In the genomic region with DNA sequence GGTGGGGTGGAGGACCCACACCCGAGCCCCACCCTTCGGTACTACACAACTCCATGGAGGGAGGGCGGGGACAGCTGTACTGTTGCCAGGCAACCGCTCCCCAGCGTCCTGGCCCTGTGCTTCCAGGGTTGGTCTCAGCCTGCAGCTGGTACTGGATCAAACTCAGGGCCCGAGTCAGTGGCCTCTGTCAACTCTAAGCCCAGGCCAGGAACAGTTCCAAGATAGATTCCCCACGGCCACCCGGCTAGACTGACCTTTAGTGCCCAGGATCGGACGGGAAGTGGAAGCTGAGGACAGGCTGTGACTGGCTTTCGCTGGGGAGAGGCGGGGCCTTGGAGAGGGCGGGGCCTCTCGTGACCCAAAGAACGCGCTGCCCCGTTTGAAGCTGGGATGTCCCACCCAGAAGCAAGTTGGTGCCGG, we compare ENCODE assay signal across 8 mouse cellular contexts. TPM values are rescaled to one million over a fixed set of nuclear protein-coding genes. Genes with fewer than 3 reads are reported as not detected.
DNase-seq lines count a peak whose midpoint lies in the region; ATAC-seq lines count a peak whose summit lies in the region.

A gene (minus strand): TSS at position 334 of the 420 bp plus-strand sequence.

- DNase-seq in ZHBTc4 (ENCODE audit: low read depth, low spot score): peak; percentile 95
- DNase-seq in cerebellum, adult 9-11 months: peak; percentile 66
- DNase-seq in gastrocnemius, adult 18-20 months (ENCODE audit: low spot score): peak; percentile 90
- DNase-seq in hindbrain, embryonic 14.5 days (ENCODE audit: low spot score): peak; percentile 61
- DNase-seq in left cerebral cortex, postnatal 10 days (ENCODE audit: extremely low spot score in 1 of 2, low spot score in 2 of 2): peak; percentile 63 to 88
- DNase-seq in retina, postnatal 7 days (ENCODE audit: low read depth, low spot score): peak; percentile 45
- DNase-seq in urinary bladder, postnatal 25 days (ENCODE audit: low spot score): peak; percentile 74

- peak within 1 kb of the TSS; percentile 59 for H3K4me2 ChIP-seq in hindbrain, embryonic 14.5 days (replicated peaks)

- peak; percentile 83 for ATAC-seq in hindbrain, embryonic 14.5 days (ENCODE audit: low FRiP score)
- ATAC-seq in megakaryocyte, adult 5-6 weeks (ENCODE audit: poor library complexity, severe bottlenecking): peak; percentile 87

- no peaks in the 10 kb centered on the region for H3K9me3 ChIP-seq in hindbrain, embryonic 14.5 days (ENCODE audit: control insufficient read depth, low read length)

- H3K4me3 ChIP-seq in hindbrain, embryonic 14.5 days (replicated peaks; ENCODE audit: low read length): peak within 1 kb of the TSS; percentile 28

- no peaks in the 10 kb centered on the region for H3K36me3 ChIP-seq in hindbrain, embryonic 14.5 days (replicated peaks; ENCODE audit: control insufficient read depth, insufficient read depth)

- H3K4me1 ChIP-seq in hindbrain, embryonic 14.5 days (replicated peaks; ENCODE audit: control insufficient read depth, insufficient read depth, low read length): no peaks in the 10 kb centered on the region

- peak within 1 kb of the TSS; percentile 16; the same call in 1 of the 2 replicates for H3K9ac ChIP-seq in hindbrain, embryonic 14.5 days

- no peak within 1 kb of the TSS for H3K27ac ChIP-seq in hindbrain, embryonic 14.5 days

- 1% methylated on average over 18 of the region's 18 CpGs for WGBS in hindbrain, embryonic 14.5 days

- H3K27me3 ChIP-seq in hindbrain, embryonic 14.5 days (ENCODE audit: control insufficient read depth, insufficient read depth, low read length): no peaks in the 10 kb centered on the region

- intact Hi-C loops in left cerebral cortex, postnatal 10 days (cut with DNase I): loop anchor here (5.0 to 10.0 kb wide), 2 partner anchors 239 to 841 kb away; no protein-coding TSS in a partner anchor

RNA-seq across cellular contexts. Expression of the gene that starts here (rescaled TPM):
- 1 to 10 TPM in 1 of 2 experiments, under 1 TPM in 1; 0.91 to 1.1 TPM for total RNA-seq in gastrocnemius, adult 18-20 months (2021)
- 2.6 and 2.7 TPM in 2 replicates for polyA plus RNA-seq in hindbrain, embryonic 14.5 days (2014; fragmentation: Nextera tagmentation; extraction: Ambion mirVana)
- total RNA-seq in left cerebral cortex, postnatal 10 days (2021): 1 to 10 TPM; 1.2 to 1.6 TPM
- 1.4 and 1.7 TPM in 2 replicates for total RNA-seq in megakaryocyte, adult 5-6 weeks (2015)
- total RNA-seq in megakaryocyte, adult 5-6 weeks (2017): 1.7 and 1.9 TPM in 2 replicates

Comparison
In these comparisons a context has a peak if more than half of its experiments do, and no peak if none do; other contexts are left out.
1. DNase-seq: peak in every context shown above with its lines; median percentile 95 in ZHBTc4; 90 in gastrocnemius, adult 18-20 months; 76 in left cerebral cortex, postnatal 10 days; 74 in urinary bladder, postnatal 25 days; 66 in cerebellum, adult 9-11 months; 61 in hindbrain, embryonic 14.5 days; 45 in retina, postnatal 7 days.